Mouse (Mus musculus) hindbrain, embryonic 16.5 days (tissue): ENCODE results near the gene Rtf1. TPM values are rescaled to one million over a fixed set of nuclear protein-coding genes. Genes with fewer than 3 reads are reported as not detected.
A peak's percentile ranks its signal among the peaks of the same experiment; 100 is the strongest.
"Not testable (repeated sequence)": the region's sequence is repeated elsewhere in the genome, so short reads cannot be mapped to it uniquely, and the experiment has no call there.

ENCODE experiments used
- ATAC-seq: fragments of 200-750 bp; cut with Nextera tagmentation; 2 replicates; pipeline ENCODE4 v1.8.0; 2017; ENCODE audit warnings: moderate TSS enrichment, moderate library complexity
- H3K27ac ChIP-seq: fragments of 300-500 bp; sonication (generic); 2 replicates; pipeline ENCODE4 v1.5.1; 2014; ENCODE audit warnings: low read depth, mild to moderate bottlenecking, control low read depth, low read length, moderate library complexity
- H3K27me3 ChIP-seq: fragments of 300-500 bp; sonication (generic); replicated peaks from 2 replicates; pipeline ENCODE4 v1.6.1; 2014; ENCODE audit warnings: low read length; ENCODE audit not compliant: control insufficient read depth, insufficient read depth
- H3K36me3 ChIP-seq: fragments of 300-500 bp; sonication (generic); 2 replicates; pipeline ENCODE4 v1.6.1; 2014; ENCODE audit warnings: mild to moderate bottlenecking, low read length, moderate library complexity, mixed read lengths; ENCODE audit not compliant: control insufficient read depth, insufficient read depth
- H3K4me1 ChIP-seq: fragments of 300-500 bp; sonication (generic); 2 replicates; pipeline ENCODE4 v1.6.1; 2014; ENCODE audit warnings: low read depth, low read length; ENCODE audit not compliant: control insufficient read depth, insufficient read depth
- H3K4me2 ChIP-seq: fragments of 300-500 bp; sonication (generic); 2 replicates; pipeline ENCODE4 v1.6.1; 2014; ENCODE audit warnings: mild to moderate bottlenecking, low read length, control low read depth, moderate library complexity
- H3K4me3 ChIP-seq: fragments of 300-500 bp; sonication (generic); 2 replicates; pipeline ENCODE4 v1.5.1; 2014; ENCODE audit warnings: mild to moderate bottlenecking, low read length, control low read depth, moderate library complexity
- H3K9ac ChIP-seq: fragments of 300-500 bp; sonication (generic); 2 replicates; pipeline ENCODE4 v1.6.1; 2014; ENCODE audit warnings: low read depth, mild to moderate bottlenecking, control low read depth, low read length, moderate library complexity
- H3K9me3 ChIP-seq: fragments of 300-500 bp; sonication (generic); 2 replicates; pipeline ENCODE4 v1.6.1; 2014; ENCODE audit warnings: mild to moderate bottlenecking, low read length, moderate library complexity; ENCODE audit not compliant: control insufficient read depth
- WGBS: fragments of 180-500 bp; shearing (Covaris S2); extraction: QIAGEN DNeasy Blood & Tissue Kit; methylation state at CpG from one replicate; pipeline ENCODE4 v1.1.7; 2014; 5-methylcytosine and 5-hydroxymethylcytosine counted together
- polyA plus RNA-seq: library from polyadenylated mRNA; unstranded; fragments of >200 nt; fragmentation: Nextera tagmentation; extraction: Ambion mirVana; gene quantifications from 2 replicates; pipeline ENCODE4 v1.2.1, GENCODE M21; 2015

Gene Rtf1
- polyA plus RNA-seq, 1 experiment from 2014 or later: 45.1 TPM

GRCm38 (mm10) chr2:119710011-119710410 is 35.1 kb downstream of the Rtf1 start:
- no peaks in the 10 kb centered on the region for H3K27me3 ChIP-seq
- H3K9ac ChIP-seq: no peak overlapping the region
- peaks cover 21% of the 10 kb centered on the region for H3K36me3 ChIP-seq
- no peak for ATAC-seq
- no peaks in the 10 kb centered on the region for H3K4me1 ChIP-seq
- 95% methylated on average over 3 of the region's 3 CpGs for WGBS
- H3K4me3 ChIP-seq: no peak overlapping the region
- no peak overlapping the region for H3K27ac ChIP-seq
- no peak overlapping the region for H3K4me2 ChIP-seq
- H3K9me3 ChIP-seq: no peaks in the 10 kb centered on the region

- not testable (repeated sequence) for H3K4me3 ChIP-seq, H3K27ac ChIP-seq, H3K27me3 ChIP-seq, H3K4me1 ChIP-seq, H3K9ac ChIP-seq, ATAC-seq, H3K4me2 ChIP-seq, H3K9me3 ChIP-seq
- peaks cover 24% of the 10 kb centered on the region for H3K36me3 ChIP-seq
- 94% methylated on average over 2 of the region's 2 CpGs for WGBS
Observed at GRCm38 (mm10) chr2:119715868-119716267, 41.0 kb downstream of the Rtf1 start.

GRCm38 (mm10) chr2:119721070-119721469 is 46.2 kb downstream of the Rtf1 start:
- Histone ChIP-seq H3K9ac (no peak overlapping the region), H3K9me3 (no peaks in the 10 kb centered on the region), H3K4me3 (no peak overlapping the region), H3K36me3 (peaks cover 45% of the 10 kb centered on the region), H3K4me1 (no peaks in the 10 kb centered on the region), H3K4me2 (no peak overlapping the region), H3K27me3 (no peaks in the 10 kb centered on the region), H3K27ac (no peak overlapping the region)
- WGBS: 99% methylated on average over 8 of the region's 8 CpGs
- ATAC-seq: no peak

GRCm38 (mm10) chr2:119727762-119728416 is 53.0 kb downstream of the Rtf1 start:
- peaks cover 56% of the 10 kb centered on the region for H3K36me3 ChIP-seq
- no peak overlapping the region for H3K4me3 ChIP-seq
- H3K4me2 ChIP-seq: no peak overlapping the region
- H3K27ac ChIP-seq: no peak overlapping the region
- no peak overlapping the region for H3K9ac ChIP-seq
- no peaks in the 10 kb centered on the region for H3K9me3 ChIP-seq
- no peaks in the 10 kb centered on the region for H3K4me1 ChIP-seq
- ATAC-seq: no peak
- WGBS: 94% methylated on average over 3 of the region's 3 CpGs
- H3K27me3 ChIP-seq: no peaks in the 10 kb centered on the region

GRCm38 (mm10) chr2:119730735-119731134 is 55.9 kb downstream of the Rtf1 start:
- H3K27me3 ChIP-seq: no peaks in the 10 kb centered on the region
- H3K4me2 ChIP-seq: no peak overlapping the region
- H3K4me3 ChIP-seq: no peak overlapping the region
- H3K27ac ChIP-seq: no peak overlapping the region
- no peaks in the 10 kb centered on the region for H3K4me1 ChIP-seq
- no peak overlapping the region for H3K9ac ChIP-seq
- peaks cover 53% of the 10 kb centered on the region for H3K36me3 ChIP-seq
- WGBS: 92% methylated on average over 4 of the region's 4 CpGs
- H3K9me3 ChIP-seq: no peaks in the 10 kb centered on the region
- no peak for ATAC-seq

GRCm38 (mm10) chr2:119737124-119737523 is 62.3 kb downstream of the Rtf1 start:
- H3K36me3 ChIP-seq: peaks cover 16% of the 10 kb centered on the region
- peaks cover 14% of the 10 kb centered on the region for H3K27me3 ChIP-seq
- no peak overlapping the region for H3K4me3 ChIP-seq
- H3K4me2 ChIP-seq: no peak overlapping the region
- H3K9ac ChIP-seq: no peak overlapping the region
- H3K9me3 ChIP-seq: no peaks in the 10 kb centered on the region
- WGBS: 29% methylated on average over 12 of the region's 12 CpGs
- ATAC-seq: no peak
- H3K4me1 ChIP-seq: peaks cover 8% of the 10 kb centered on the region
- no peak overlapping the region for H3K27ac ChIP-seq

GRCm38 (mm10) chr2:119740567-119740966 is 65.7 kb downstream of the Rtf1 start:
- no peak overlapping the region for H3K27ac ChIP-seq
- H3K27me3 ChIP-seq: peaks cover 45% of the 10 kb centered on the region
- WGBS: 23% methylated on average over 2 of the region's 2 CpGs
- peaks cover 25% of the 10 kb centered on the region for H3K4me1 ChIP-seq
- no peak overlapping the region for H3K4me2 ChIP-seq
- no peak overlapping the region for H3K9ac ChIP-seq
- H3K9me3 ChIP-seq: no peaks in the 10 kb centered on the region
- ATAC-seq: no peak
- H3K36me3 ChIP-seq: 0 out of 2 replicates have a peak, but pooled peaks cover 2% of the 10 kb centered on the region
- no peak overlapping the region for H3K4me3 ChIP-seq

GRCm38 (mm10) chr2:119741581-119742411 is 66.9 kb downstream of the Rtf1 start, which contains the start of gene Itpka:
Gene Itpka (plus strand): TSS chr2:119742337.
- H3K4me1 ChIP-seq: peaks cover 25% of the 10 kb centered on the region
- peak within 1 kb of the TSS; percentile 96 for H3K4me2 ChIP-seq
- H3K27me3 ChIP-seq: peaks cover 47% of the 10 kb centered on the region
- ATAC-seq: peak; percentile 64
- no peak within 1 kb of the TSS for H3K27ac ChIP-seq
- WGBS: under 1% methylated on average over 36 of the region's 53 CpGs
- peak within 1 kb of the TSS; percentile 63 for H3K4me3 ChIP-seq
- no peaks in the 10 kb centered on the region for H3K36me3 ChIP-seq
- H3K9me3 ChIP-seq: no peaks in the 10 kb centered on the region
- peak within 1 kb of the TSS; percentile 65 for H3K9ac ChIP-seq

- under 1% methylated on average over 37 of the region's 70 CpGs for WGBS
- Histone ChIP-seq H3K27ac (no peak overlapping the region), H3K27me3 (peaks cover 43% of the 10 kb centered on the region)
Observed at GRCm38 (mm10) chr2:119742461-119743175, 67.8 kb downstream of the Rtf1 start.

More at GRCm38 (mm10) chr2:119742461-119743175, 67.8 kb downstream of the Rtf1 start:
- H3K9ac ChIP-seq: peak overlapping the region; percentile 65
- ATAC-seq: peak; percentile 34
- no peaks in the 10 kb centered on the region for H3K9me3 ChIP-seq
- H3K4me2 ChIP-seq: peak overlapping the region; percentile 96
- peaks cover 25% of the 10 kb centered on the region for H3K4me1 ChIP-seq
- H3K4me3 ChIP-seq: peak overlapping the region; percentile 63
- no peaks in the 10 kb centered on the region for H3K36me3 ChIP-seq
